Mouse (Mus musculus) layer of hippocampus, postnatal 14 days (tissue): ENCODE results near the gene Kmo. TPM values are rescaled to one million over a fixed set of nuclear protein-coding genes. Genes with fewer than 3 reads are reported as not detected.
A peak's percentile ranks its signal among the peaks of the same experiment; 100 is the strongest.

ENCODE experiments used
- DNase-seq, 2 experiments: peaks; one replicate each; pipeline ENCODE4 v3.0.0; 2021 to 2022; ENCODE audit warnings: low spot score in 2 of 2, mixed read lengths in 1 of 2
- long read RNA-seq, 2 experiments: library from polyadenylated mRNA; stranded (forward); transcript quantifications; one replicate each; pipeline ENCODE4 v2.0.0; 2021
- total RNA-seq, 2 experiments: library from RNA; stranded (reverse); gene quantifications; 2 replicates each; pipeline ENCODE4 v1.2.3; 2021

Kmo gene
- total RNA-seq = under 1 TPM; 0.14 to 0.33 TPM
- long read RNA-seq, experiment 1, partial matches to known transcripts = 0 of 8 reads
- long read RNA-seq, experiment 1, other reads (novel, unspliced or antisense) = 8 of 8 reads
- long read RNA-seq, experiment 2 = 0 reads

DNA sequence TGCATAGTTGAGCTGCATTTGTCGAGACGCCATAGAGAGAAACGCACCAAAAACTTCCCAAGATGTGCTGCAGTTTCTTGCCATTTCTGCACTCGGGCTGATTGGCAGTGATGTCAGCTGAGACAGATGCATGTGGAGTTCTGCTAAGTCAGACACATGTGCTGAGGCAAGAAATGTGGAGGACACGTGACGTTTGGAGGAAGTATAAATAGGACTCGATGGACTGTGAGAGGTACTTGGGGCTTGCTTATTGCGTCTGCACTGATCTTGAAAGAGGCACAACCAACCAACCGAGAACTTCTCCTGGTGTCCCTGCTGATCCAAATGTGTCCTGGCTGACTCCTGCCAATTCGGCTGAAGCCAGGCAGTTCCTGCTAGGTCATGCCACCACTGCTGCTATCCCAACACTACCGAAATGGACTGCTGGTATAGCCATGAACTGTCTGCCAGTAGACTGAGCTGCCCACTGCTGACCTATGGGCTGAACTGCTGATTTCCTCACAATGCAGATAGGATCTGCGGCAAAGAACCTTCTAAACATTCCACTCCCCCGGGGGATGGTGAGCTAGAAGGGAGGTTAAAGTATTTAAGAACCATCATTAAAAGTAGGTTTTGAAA, at the start of gene Kmo:
Kmo (plus strand) TSS at position 568 of the 618 bp plus-strand sequence.
- no peak for DNase-seq

GRCm38 (mm10) chr1:175574129-175574528, 46.1 kb upstream of the Kmo start:
- DNase-seq = no peak

GRCm38 (mm10) chr1:175578425-175579096, 41.6 kb upstream of the Kmo start:
- no peak for DNase-seq

DNA sequence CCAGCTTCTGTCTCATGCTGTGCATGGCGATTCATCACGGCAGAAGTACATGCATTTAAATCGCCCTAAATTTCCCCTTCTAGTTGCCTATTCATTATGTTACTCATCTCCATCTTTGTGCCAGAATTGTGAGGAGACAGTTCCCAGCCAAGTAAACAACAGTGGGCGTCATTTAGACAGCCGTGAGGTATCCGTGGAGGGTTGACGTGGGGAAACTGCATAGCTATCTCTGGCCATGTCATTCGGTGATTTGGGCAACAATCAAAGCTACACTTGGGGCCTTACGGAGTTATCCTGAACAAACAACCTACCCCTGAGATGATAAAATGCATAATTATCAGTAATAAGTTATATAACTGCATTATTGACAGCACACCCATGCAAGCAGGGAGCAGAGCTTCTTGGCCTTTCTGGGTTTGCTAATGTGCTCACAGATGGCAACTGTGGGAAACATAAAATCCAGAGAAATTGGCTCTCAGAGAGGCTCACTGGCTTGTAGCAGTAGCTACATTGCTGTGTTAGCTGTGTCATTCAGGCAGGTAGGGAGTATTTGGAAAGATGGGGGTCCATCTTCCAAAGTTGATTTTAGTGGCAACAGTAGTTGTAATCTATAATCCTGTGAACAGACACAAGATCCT, 40.5 kb upstream of the Kmo start:
- DNase-seq = peak; percentile 42 to 60

GRCm38 (mm10) chr1:175580346-175580745, 39.8 kb upstream of the Kmo start:
- peak in 1 of 2 experiments; percentile 28 for DNase-seq

GRCm38 (mm10) chr1:175582799-175583198, 37.4 kb upstream of the Kmo start:
- no peak for DNase-seq

GRCm38 (mm10) chr1:175585267-175585666, 34.9 kb upstream of the Kmo start:
- DNase-seq = no peak

DNA sequence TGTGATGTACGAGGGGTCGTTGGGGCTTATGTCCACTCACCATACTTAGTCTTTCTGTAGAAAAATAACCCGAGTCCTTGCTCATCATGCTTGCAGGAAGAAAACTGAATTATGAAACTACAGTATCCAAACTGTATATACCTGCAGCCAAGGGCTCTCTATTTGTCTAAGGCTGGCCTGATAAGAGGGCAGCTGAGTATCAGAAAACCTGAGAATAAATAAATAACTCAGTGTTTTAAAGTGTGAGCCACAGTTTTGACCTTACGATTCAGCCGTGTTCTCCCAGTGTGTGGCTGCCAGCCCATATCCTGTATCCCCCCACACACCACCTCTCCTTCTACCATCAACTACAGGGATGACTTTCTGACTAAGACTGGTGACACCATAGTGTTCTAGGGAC, 33.5 kb upstream of the Kmo start:
- DNase-seq = no peak

DNA sequence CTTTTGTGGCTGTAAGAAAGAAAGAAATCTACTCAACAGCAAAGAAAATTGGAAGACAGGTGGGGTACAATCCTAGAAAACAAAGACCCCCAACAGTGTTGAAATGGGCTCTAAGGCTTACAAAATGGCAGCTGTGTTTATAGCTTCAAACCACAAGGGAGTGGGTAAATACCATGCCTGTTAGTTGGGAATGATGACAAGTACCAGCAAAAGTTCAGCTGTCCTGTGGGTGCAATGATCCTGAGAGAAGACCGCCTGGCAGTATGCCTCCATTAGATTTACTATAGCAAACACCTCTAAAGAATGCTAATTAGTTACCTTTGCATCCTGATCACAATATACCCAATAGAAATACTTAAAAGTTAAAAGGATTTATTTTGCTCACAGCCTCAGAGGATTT, 27.3 kb upstream of the Kmo start:
- no peak for DNase-seq

- DNase-seq = no peak
Observed at GRCm38 (mm10) chr1:175602231-175602630, 17.9 kb upstream of the Kmo start.

- DNase-seq = peak in 1 of 2 experiments; percentile 27
Observed at GRCm38 (mm10) chr1:175603390-175603789, 16.8 kb upstream of the Kmo start.

DNA sequence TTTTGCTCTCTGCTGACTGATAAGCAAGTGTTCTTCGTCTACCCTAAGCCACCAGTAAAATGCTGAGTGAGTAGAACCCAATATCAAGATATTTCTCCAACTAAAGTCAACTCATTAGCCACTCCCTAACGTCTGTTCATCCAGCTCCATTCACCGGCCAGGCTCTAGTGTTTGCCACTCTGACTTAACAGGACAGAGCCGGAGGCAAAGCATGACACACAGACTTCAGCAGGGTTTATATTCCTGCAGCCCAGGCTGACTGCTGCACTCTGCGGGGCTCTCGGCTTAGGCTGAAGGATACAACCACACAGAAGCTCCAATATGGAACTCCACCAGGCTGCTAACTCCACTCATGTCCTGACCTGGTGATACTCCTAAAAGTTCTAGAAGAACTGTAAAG, 12.9 kb upstream of the Kmo start:
- DNase-seq = no peak

- DNase-seq = no peak
Observed at GRCm38 (mm10) chr1:175607838-175608585, 12.2 kb upstream of the Kmo start.

DNA sequence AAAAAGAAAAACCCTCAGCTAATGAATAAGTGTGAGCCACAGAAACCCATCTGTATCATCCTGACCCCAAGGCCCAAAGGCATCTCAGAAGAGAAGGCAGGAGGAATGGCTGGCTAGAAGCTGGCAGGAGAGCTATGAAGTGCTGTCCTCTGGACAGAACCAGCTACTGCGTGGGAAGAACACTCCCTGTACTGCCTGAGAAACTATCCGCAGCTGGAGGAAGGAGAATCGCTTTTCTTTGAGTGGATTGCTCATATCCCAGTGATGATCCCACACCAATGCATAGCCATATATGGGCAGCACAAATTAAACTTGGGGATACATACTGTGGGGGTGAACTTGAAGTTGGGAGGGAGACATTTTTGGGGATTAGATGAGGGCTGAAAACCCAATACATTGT, 11.5 kb upstream of the Kmo start:
- no peak for DNase-seq

DNA sequence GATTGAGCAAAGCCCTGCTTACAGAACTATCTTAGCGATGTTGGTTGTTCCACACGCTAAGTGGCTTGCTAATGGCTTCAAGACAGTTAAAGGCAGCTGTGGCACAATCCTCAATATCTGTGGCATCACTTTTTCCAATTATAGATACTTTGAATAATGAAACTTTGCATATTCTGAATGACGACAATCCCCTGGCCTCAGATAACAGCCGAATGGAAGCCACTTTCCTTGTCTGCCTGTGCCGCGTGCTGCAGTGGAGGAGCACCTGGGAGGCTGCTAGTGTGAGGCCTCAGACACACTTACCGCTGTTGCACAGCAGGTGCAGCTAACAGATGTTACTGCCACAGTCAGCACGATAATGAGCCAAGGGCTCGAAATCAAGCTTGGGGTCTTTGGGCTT, 5.2 kb upstream of the Kmo start:
- DNase-seq = no peak

- no peak for DNase-seq
Observed at GRCm38 (mm10) chr1:175623656-175624055, 3.5 kb downstream of the Kmo start.

DNA sequence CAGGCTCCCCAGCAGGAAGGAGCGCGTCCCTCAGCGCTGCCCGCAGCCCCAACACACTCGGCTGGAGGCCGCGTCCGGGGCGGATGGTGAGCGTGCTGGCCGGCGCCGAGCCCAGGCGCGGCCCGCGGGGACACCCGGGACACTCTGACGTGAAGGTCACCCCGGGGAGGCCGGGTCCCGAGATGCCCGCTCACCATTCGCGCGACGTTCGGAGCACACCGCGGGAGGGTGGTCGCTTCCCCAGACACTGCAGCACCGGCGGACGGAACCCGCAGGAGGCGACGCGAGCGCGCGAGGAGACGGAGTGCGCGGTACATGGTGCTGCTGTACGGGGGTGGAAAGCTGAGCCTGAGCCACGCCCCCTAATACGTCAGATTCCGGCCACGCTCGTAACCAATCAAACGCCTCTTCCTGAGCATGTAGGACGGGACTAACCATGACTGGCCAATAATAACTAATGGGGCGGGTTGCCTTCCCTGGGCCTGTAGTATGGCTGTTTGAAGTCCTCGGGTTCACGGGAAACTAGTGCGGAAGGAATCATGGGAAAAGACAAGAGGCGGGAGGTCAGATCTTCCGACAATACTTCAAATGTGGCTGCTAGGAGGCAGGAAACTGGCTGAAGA, 5.2 kb downstream of the Kmo start, which contains the start of gene Fh1:
Fh1 (minus strand) TSS at position 379 of the 623 bp plus-strand sequence.
- DNase-seq = peak; percentile 94 to 98

- no peak for DNase-seq
Observed at GRCm38 (mm10) chr1:175625990-175626692, 6.0 kb downstream of the Kmo start.

DNA sequence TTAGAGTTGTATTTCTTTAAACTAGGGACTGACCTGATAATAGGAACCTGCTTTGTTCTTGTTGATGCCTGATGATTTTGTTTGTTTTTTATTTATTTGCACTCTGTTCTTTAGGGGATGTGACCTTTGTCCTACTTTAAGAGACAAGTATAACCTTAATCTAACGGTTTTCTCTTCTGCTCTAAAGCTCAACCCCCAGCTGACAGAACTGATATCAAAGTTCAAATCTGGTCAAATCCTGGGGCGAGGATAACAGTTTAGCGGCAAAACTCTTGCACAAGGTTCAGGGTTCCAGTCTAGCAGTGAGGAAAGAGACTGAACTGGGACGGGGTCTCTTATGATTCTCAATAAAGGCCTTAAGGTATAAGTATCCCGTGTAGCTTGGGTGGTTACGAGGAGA, 9.1 kb downstream of the Kmo start:
- DNase-seq = no peak

GRCm38 (mm10) chr1:175630345-175630744, 10.2 kb downstream of the Kmo start:
- no peak for DNase-seq
